Mouse (Mus musculus) ES-E14 (cell line): Measurements from ENCODE around the gene Mark1. TPM values are rescaled to one million over a fixed set of nuclear protein-coding genes. Genes with fewer than 3 reads are reported as not detected.

Source experiments
- DNase-seq: peaks from one replicate; pipeline ENCODE4 v3.0.0-alpha.2; 2013; ENCODE audit warnings: low read depth, low spot score
- H3K27ac ChIP-seq: 2 replicates; pipeline ENCODE4 v1.5.1; 2012; ENCODE audit warnings: low read depth, mild to moderate bottlenecking, low read length, moderate library complexity, mixed read lengths; ENCODE audit not compliant: poor library complexity, insufficient read depth, severe bottlenecking
- H3K36me3 ChIP-seq: 2 replicates; pipeline ENCODE4 v1.6.1; 2012; ENCODE audit warnings: mild to moderate bottlenecking, low read length, moderate library complexity, mixed read lengths; ENCODE audit not compliant: control insufficient read depth, poor library complexity, insufficient read depth, severe bottlenecking
- H3K4me1 ChIP-seq, 2 experiments: fragments of 150-350 bp in 1 of 2; sonication (generic) in 1 of 2; 2 replicates each; pipeline ENCODE4 v1.6.1; 2012; ENCODE audit warnings: low read length in 2 of 2, mild to moderate bottlenecking in 1 of 2, mixed read lengths in 1 of 2; ENCODE audit not compliant: control insufficient read depth in 2 of 2, insufficient read depth in 2 of 2, poor library complexity in 1 of 2
- H3K4me3 ChIP-seq, 2 experiments: fragments of 150-350 bp in 1 of 2; sonication (generic) in 1 of 2; 2 replicates each; pipeline ENCODE4 v1.5.1; 2012; ENCODE audit warnings: low read length in 2 of 2, low read depth in 1 of 2, mild to moderate bottlenecking in 1 of 2, mixed read lengths in 1 of 2; ENCODE audit not compliant: insufficient read depth in 1 of 2, poor library complexity in 1 of 2, severe bottlenecking in 1 of 2
- H3K9ac ChIP-seq: 2 replicates; pipeline ENCODE4 v1.6.1; 2012; ENCODE audit warnings: low read depth, mild to moderate bottlenecking, low read length, mixed read lengths; ENCODE audit not compliant: poor library complexity, insufficient read depth, severe bottlenecking
- H3K9me3 ChIP-seq: fragments of 150-350 bp; sonication (generic); 2 replicates; pipeline ENCODE4 v1.6.1; 2012; ENCODE audit warnings: low read depth, mild to moderate bottlenecking, low read length; ENCODE audit not compliant: control insufficient read depth, insufficient read depth
- CHD2 ChIP-seq: IDR thresholded peaks from 2 replicates; pipeline ENCODE4 v1.6.1; 2014; ENCODE audit warnings: mild to moderate bottlenecking, low read depth, low read length, inconsistent platforms
- HCFC1 ChIP-seq: IDR thresholded peaks from 2 replicates; pipeline ENCODE4 v1.6.1; 2012; ENCODE audit warnings: low read length, inconsistent platforms, borderline replicate concordance; ENCODE audit not compliant: insufficient read depth
- MAFK ChIP-seq: IDR thresholded peaks from 2 replicates; pipeline ENCODE4 v1.6.1; 2014; ENCODE audit warnings: mild to moderate bottlenecking, low read depth, low read length, inconsistent platforms; ENCODE audit not compliant: insufficient read depth
- ZC3H11A ChIP-seq: IDR thresholded peaks from 2 replicates; pipeline ENCODE4 v1.6.1; 2012; ENCODE audit warnings: low read depth, mild to moderate bottlenecking, inconsistent platforms, low read length, borderline replicate concordance
- ZNF384 ChIP-seq: IDR thresholded peaks from 2 replicates; pipeline ENCODE4 v1.6.1; 2012; ENCODE audit warnings: low read depth, low read length, inconsistent platforms
- in situ Hi-C, 2 experiments: fragments of 600-800 bp; cut with MboI; formaldehyde crosslinking; loops; one replicate each; pipeline ENCODE4 v1.15.1; 2025; ENCODE audit warnings: low sequenced_read_pairs in 2 of 2, inconsistent platforms in 1 of 2; ENCODE audit not compliant: unreplicated experiment in 2 of 2
- total RNA-seq: library from RNA; depleted of rRNA; stranded (reverse); fragments of 300-350 nt; gene quantifications from 2 replicates; pipeline ENCODE4 v1.2.3, GENCODE M21; 2012

Mark1 gene
- total RNA-seq, 1 experiment: 3.6 TPM

GRCm38 (mm10) chr1:184961853-184962252 is 37.5 kb downstream of the Mark1 start:
- H3K4me1 ChIP-seq: no peaks in the 10 kb centered on the region
- no peaks in the 10 kb centered on the region for H3K36me3 ChIP-seq
- in situ Hi-C loops: loop anchor here (10.0 to 25.0 kb wide), 2 partner anchors 225 to 233 kb away; no protein-coding TSS in a partner anchor
- no peak overlapping the region for H3K9ac ChIP-seq
- no peak for TF ChIP-seq CHD2
- no peak for TF ChIP-seq MAFK
- no peak for TF ChIP-seq ZC3H11A
- no peak for TF ChIP-seq HCFC1
- no peak for TF ChIP-seq ZNF384
- H3K27ac ChIP-seq: no peak overlapping the region
- DNase-seq: no peak
- H3K4me3 ChIP-seq: no peak overlapping the region
- no peaks in the 10 kb centered on the region for H3K9me3 ChIP-seq

DNA sequence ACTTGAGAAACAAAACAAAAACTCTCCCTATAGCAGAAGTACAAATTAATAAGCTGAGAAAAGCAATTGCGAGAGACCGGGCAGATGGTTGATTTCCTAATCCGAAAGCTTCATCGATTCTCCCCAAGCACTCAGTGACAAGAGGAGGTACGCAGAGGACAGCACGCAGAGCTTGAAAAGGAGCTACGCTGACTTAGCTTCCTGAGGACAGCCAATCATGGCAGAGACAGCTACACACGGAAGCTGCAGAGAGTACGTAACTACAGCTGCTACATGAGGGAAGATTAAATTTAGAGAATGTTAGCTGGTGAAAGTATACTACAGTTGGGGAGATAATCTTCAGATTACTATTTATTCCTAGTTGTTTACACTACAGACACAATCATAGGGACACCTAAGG is 40.6 kb downstream of the Mark1 start:
- Histone ChIP-seq H3K4me1 (no peaks in the 10 kb centered on the region), H3K9me3 (no peaks in the 10 kb centered on the region), H3K36me3 (no peaks in the 10 kb centered on the region), H3K4me3 (no peak overlapping the region), H3K27ac (no peak overlapping the region), H3K9ac (no peak overlapping the region)
- DNase-seq: no peak
- TF ChIP-seq HCFC1 (no peak), ZC3H11A (no peak), CHD2 (no peak), ZNF384 (no peak), MAFK (no peak)
- in situ Hi-C loops: loop anchor here in 1 of 2 experiments (25.0 kb wide), 1 partner anchor 228 kb away; no protein-coding TSS in a partner anchor

GRCm38 (mm10) chr1:184958388-184958787 is 41.0 kb downstream of the Mark1 start:
- in situ Hi-C loops: loop anchor here in 1 of 2 experiments (25.0 kb wide), 1 partner anchor 229 kb away; no protein-coding TSS in a partner anchor
- no peaks in the 10 kb centered on the region for H3K4me1 ChIP-seq
- H3K9me3 ChIP-seq: no peaks in the 10 kb centered on the region
- H3K36me3 ChIP-seq: no peaks in the 10 kb centered on the region
- no peak for DNase-seq
- no peak overlapping the region for H3K9ac ChIP-seq
- no peak overlapping the region for H3K27ac ChIP-seq
- no peak overlapping the region for H3K4me3 ChIP-seq
- no peak for TF ChIP-seq ZC3H11A
- TF ChIP-seq HCFC1: no peak
- TF ChIP-seq MAFK: no peak
- no peak for TF ChIP-seq CHD2
- no peak for TF ChIP-seq ZNF384

DNA sequence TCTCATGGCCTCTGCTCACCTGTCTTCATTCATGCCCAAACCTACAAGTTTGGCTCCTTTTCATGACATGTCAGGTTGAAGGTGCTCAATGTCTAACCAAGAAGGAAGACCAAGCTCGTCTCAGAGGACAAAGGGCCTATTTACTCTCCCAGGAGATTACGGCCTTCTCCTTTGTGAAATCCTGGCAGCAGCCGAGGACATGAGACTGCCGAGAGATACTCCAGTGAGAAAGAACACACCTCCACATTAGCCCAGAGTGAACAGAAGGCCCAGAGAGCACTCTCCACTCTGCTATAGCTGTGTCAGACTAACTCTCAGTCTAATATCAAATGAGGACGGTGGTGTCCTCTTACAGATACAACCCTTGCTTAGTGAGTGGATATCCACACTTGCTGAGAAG is 47.6 kb downstream of the Mark1 start:
- TF ChIP-seq CHD2: no peak
- no peaks in the 10 kb centered on the region for H3K36me3 ChIP-seq

GRCm38 (mm10) chr1:184951057-184951456 is 48.3 kb downstream of the Mark1 start:
- Histone ChIP-seq H3K36me3 (no peaks in the 10 kb centered on the region), H3K4me3 (no peak overlapping the region), H3K9ac (no peak overlapping the region), H3K4me1 (no peaks in the 10 kb centered on the region), H3K9me3 (no peaks in the 10 kb centered on the region), H3K27ac (no peak overlapping the region)
- TF ChIP-seq MAFK: no peak
- no peak for TF ChIP-seq HCFC1
- TF ChIP-seq ZNF384: no peak
- TF ChIP-seq CHD2: no peak
- TF ChIP-seq ZC3H11A: no peak
- in situ Hi-C loops: loop anchor here in 1 of 2 experiments (25.0 kb wide), 1 partner anchor 236 kb away; no protein-coding TSS in a partner anchor
- DNase-seq: no peak

More for the DNA sequence above, 47.6 kb downstream of the Mark1 start:
- no peaks in the 10 kb centered on the region for H3K9me3 ChIP-seq
- no peaks in the 10 kb centered on the region for H3K4me1 ChIP-seq
- H3K4me3 ChIP-seq: no peak overlapping the region
- in situ Hi-C loops: loop anchor here in 1 of 2 experiments (25.0 kb wide), 1 partner anchor 236 kb away; no protein-coding TSS in a partner anchor
- H3K9ac ChIP-seq: no peak overlapping the region
- no peak overlapping the region for H3K27ac ChIP-seq
- DNase-seq: no peak
